Mouse (Mus musculus) ES-CJ7 (cell line): ENCODE results near the gene Fgfr4.
A peak's percentile ranks its signal among the peaks of the same experiment; 100 is the strongest.

Experiments used
- DNase-seq: peaks from one replicate; pipeline ENCODE4 v3.0.0; 2011; ENCODE audit warnings: low read depth, low spot score

Gene Fgfr4

DNA sequence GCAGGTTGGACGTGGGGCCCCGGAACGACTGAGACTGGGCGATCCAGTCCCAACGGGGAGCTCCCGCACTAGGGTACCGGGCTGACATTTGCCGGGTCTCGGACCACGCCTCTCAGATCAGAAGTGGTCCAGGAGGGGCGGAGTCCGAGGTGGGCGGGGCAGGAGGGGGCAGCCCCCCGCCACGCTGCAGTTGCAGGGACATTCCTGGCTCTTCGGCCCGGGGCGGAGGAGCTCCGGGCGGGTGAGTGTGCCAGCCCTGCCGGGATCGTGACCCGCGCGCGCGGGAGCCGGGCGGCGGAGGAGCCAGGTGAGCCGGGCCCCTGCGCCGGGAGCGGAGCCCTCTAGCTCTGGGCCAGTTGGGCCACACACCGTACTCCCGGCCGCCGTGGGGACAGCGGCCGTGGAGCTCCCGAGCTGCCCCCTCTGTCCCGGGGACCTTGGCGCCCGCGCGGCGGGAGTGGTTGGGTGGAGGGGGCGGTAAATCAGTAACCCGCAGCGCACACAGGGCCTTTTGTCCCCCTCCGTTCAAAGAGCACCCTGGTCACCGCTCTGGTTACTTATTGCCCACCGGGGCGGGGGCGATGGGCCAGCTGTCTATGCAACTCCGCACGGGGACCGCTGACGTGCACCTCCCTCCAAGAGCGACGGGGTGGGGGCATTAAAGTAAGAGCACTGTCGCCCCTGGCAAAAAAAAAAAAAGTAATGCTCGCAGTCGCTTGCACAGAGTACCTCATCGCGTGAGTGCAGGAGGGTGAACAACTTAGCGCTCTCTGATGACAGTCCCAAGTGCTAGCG lies at the start of gene Fgfr4:
Fgfr4 (plus strand) TSS at position 20 of the 795 bp plus-strand sequence.
- DNase-seq: peak; percentile 78

DNA sequence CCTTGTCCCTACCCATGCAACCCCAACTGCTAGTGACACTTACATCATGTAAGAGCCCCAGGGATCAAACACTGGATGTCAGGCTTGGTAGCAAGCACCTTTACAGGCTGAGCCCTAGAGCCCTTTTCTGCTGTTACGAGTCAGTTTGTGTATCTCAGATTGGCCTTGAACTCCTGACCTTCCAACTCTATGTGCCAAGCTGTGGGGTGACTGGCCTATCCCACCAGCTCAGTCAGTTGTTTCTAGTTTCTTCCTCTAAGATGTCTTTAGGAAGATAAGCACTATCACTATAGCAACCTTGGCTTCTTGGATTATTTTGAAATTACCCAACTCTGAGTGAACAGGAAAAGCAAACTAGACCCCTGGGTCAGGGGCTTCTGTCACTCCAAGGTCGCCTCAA lies 49.1 kb upstream of the Fgfr4 start:
- no peak for DNase-seq

DNA sequence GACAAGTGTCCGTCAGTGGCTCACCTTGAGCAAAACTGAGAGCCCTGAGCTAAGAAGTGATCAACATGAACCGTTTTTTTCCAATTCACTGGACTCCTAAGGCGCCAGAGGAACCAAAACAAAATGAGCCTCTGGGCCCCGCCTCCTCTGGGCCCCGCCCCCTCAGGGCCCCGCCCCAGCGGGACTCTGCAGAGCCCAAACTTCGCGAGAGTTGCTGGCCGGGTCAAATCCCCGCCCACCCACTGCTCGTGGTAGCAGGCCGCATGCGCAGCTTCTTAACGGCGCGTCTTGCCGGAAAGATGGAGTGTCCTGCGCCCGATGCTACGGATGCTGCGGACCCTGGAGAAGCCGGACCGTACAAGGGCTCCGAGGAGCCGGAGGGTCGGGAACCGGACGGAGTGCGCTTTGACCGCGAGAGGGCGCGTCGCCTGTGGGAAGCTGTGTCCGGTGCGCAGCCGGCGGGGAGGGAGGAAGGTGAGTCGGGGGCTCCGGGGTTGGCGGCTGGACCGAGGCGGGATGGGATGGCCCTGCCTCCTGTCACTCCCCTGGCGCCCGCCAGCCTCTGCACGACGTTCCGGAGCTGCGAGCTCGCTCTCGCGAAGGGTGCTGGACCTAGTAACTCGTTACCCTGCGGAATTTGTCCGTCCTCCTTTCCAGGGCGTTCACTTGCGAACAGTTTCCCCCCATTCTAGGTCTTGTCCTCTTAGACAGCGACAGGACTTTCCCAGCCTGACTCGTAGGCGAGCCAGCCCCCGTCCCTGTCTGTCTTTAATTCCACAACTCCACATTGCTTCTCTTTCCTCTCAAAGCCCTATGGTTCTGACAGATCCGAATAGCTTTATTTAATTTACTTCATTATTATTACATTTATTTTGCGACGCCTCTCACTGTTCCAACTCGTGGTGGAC lies 47.1 kb upstream of the Fgfr4 start, which contains the start of gene Zfp346:
Zfp346 (plus strand) TSS at position 267 of the 908 bp plus-strand sequence.
- DNase-seq: peak; percentile 96

DNA sequence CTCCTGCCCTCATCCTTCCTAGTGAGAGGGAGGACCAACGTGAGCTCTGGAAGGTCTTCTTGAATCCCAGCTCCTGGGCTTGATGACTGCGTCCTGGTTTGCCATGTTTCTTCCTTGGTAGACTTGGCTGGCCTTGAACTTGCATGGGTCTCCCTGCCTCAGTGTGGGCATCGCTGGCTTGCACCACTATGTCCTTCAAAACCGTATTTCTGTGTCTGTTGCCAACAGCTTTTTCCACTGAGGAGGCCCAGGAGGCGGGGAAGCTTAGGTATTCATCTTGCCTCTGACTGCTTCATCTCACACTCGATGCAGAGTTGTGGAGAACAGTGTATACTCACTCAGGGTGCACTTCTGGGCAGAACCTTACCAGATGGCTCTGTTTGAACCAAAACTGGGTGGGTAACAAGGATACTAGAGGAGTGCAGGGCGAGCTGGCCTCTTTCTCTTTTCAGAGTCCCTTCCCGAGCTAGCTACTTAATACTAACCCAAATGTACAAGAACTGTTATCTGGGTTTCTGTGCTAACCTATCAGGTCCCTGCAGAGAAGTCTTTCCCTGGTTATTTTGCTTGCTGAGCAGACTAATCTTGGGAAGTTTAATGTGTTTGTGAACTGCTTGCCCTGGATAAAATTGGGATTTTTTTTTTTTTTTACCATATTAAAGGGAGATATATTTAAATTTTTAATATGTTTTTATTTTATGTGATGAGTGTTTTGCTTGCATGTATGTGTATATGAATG lies 46.3 kb upstream of the Fgfr4 start:
- DNase-seq: no peak

DNA sequence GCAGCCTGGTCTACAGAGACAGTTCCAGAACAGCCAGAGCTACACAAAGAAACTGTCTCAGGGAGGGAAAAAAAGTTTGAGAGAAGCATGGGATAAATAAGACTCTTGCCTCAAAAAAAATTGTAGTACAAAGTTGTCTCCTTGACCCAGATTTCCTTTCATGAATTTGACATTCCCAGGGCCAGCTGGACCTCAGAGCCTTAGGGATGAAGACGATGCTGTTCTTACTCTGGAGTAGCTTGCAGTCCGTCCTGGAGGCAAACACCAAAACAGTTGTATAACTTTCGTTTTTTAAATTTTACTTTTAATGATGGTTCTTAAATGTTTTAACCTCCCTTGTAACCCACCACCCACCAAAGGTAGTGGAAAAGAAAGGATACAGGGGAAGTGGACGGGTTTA lies 45.3 kb upstream of the Fgfr4 start:
- DNase-seq: no peak

DNA sequence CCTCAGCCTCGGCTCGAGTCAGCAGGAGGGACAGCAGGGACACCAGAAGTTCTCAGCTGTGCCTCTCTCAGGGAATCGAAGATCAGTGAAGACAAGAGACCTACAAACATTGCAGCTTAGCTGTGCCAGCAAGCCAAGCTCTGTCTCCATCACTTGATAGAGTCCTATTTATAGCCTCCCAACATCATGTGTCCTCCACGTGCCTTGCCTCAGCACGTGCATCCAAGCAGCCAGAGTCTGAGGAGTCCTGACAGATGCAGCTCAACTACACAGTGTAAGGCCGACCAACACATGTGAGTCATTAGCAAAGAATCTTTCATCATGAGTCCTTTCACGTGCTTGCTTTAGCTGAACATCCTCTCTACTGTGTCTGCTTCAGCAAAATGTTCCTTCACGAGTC lies 44.7 kb upstream of the Fgfr4 start:
- DNase-seq: no peak

DNA sequence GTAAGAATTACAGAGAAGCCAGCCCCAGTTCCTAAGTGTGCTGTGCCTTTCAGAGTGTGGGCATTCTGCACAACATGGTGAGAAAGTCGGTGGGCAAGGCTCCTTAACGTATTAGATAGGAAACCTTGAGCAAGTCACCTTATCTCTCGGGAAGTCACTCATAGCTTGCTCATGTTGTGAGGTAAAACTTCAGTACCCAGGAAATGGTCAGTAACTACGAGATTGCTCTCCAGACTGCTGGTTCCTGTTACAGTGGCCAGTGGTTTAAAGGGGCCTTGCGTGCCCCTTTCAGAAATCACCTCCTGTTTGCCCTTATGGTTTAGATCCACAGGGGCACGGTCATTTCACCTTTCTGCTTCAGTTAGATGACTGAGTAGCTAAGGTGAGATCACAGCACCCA lies 38.1 kb upstream of the Fgfr4 start:
- DNase-seq: no peak

DNA sequence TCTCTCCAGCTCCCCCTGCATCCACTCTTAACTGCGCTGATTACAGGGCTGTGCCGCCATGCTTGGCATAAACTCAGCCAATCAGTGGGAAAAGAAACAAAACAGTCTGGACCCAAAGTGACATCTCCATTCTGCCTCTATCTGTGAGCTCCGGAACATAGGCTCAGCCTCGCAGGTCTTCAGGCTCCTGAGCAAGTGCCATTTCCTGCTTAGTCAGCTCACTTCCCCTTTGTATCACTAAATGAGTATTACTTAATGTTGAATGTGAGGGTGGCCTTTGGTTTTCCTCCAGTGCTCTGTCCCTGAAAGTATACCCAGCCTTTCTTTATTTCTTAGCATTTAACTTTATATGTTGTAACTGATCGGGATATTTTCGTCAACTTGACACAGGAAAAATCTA lies 27.5 kb upstream of the Fgfr4 start:
- DNase-seq: no peak

DNA sequence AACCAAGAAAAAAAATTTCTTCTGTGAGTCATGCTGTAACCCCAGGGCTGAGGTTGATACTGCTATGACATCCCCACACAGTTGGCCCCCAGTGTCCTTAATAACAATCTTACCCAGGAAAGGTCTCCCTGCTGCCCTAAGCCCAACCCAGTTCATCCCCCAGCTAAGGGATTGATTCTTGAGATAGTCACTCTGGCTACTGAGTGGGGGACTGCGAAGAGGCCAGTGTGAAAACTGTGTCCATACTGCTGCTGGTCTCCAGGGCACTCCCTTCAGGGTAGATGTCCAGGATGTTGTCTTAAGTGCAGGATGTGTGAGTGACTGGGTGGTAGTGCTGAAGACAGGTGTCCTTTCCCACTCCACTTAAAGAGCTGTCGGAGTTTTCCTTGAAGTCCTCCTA lies 19.0 kb upstream of the Fgfr4 start, which contains the start of gene Gm17617:
Gm17617 (minus strand) TSS at position 101 of the 400 bp plus-strand sequence.
- DNase-seq: no peak

DNA sequence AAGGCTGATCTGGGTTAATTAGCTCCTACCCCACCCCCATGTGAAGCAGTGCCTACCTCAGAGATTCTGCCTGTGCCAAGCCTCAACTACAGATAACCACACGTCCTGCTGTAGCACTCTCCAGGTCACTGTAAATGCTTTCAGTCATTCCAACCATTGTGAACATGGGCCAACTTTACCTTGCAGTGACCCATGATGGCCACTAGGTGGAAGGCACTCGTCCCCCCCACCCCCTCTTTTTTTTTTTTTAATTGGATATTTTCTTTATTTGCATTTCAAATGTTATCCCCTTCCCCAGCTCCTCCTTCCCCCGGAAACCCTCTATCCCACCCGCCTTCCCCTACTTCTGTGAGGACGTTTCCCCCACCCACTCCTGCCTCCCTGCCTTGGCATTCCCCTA lies 17.1 kb upstream of the Fgfr4 start:
- DNase-seq: peak; percentile 61

DNA sequence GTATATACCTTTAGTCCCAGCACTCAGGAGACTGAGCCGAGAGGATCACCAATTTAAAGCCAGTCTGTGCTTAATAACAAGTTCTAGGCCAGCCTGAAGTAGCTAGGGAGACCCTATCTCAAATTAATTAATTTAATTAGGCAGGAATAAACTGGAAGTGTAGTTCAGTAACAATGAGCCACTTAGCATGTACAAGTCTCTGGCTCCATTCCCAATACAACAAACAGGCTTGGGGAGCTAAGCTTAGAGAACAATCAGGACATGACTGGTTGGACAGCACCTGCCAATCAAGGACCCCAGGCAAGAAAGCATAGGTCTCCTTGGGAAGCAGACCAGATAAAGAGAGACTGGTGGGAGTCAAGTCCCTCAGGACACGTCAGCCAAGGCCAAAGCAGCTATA lies 12.2 kb upstream of the Fgfr4 start:
- DNase-seq: no peak

DNA sequence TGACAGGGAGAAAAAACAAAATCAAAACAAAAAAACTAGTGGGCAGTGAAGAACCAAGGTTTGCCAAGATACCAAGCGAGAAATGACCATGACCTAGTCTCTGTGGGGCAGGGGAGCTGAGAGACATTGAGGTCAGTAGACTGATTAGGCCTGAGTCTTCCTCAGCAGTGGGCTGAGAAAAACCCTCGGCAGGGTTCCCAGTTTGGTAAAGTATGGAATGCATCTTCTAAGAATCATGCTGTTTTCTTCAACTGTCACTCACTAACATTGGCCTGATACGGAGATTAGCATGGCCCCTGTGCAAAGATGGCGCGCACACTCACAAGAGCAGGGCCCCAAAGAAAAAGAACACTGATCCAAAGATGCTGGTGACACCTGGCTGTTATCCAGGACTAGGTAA lies 1.5 kb downstream of the Fgfr4 start:
- DNase-seq: no peak

DNA sequence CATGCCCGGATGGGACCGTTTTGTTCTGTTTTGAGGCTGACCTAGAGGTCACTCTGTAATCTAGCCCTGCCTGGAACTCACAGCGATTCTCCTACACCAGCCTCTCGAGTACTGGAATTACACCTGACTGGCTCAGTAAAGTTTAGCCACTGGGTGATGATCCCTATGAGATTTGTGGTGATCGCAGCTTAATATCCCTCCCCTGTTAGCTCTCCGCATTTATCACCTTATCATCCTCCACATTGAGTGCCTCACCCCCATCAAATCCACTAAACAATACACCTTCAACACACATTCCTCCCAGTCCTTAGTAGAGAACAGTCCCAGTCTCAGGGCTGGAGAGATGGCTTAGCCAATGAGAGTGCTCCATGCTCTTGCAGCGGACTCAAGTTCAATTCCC lies 9.9 kb downstream of the Fgfr4 start:
- no peak for DNase-seq

DNA sequence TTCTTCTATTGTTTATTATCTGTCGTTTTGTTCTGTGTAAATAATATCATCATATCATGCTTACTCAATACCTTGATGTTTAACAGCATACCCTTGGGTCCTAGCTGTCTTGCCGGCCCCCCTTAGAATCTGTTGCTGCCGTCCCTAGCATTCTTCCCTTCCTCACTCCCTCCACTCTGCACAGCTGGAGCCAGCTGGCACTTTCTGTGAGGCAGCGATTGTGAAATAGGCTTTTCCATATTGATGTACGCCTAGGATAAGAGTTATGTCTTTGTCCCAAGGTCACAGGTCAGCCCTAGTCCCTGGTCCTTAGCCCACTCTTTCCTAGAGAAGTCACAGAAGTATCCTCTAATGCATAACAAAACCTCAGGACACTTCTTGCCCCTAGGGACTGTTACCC lies 11.1 kb downstream of the Fgfr4 start:
- no peak for DNase-seq

DNA sequence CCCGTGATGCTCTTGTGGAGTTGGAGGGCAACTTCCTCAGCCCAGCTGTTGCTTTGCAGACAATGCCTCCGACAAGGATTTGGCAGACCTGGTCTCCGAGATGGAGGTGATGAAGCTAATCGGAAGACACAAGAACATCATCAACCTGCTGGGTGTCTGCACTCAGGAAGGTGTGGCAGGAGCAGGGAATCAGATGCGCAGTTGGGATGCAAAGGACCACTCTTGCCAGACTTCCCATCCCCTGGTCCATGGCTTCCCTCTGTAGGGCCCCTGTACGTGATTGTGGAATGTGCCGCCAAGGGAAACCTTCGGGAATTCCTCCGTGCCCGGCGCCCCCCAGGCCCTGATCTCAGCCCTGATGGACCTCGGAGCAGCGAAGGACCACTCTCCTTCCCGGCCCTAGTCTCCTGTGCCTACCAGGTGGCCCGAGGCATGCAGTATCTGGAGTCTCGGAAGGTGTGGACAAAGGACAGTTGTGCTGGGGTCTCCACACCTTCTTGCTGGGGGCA lies 13.4 kb downstream of the Fgfr4 start:
- DNase-seq: no peak

DNA sequence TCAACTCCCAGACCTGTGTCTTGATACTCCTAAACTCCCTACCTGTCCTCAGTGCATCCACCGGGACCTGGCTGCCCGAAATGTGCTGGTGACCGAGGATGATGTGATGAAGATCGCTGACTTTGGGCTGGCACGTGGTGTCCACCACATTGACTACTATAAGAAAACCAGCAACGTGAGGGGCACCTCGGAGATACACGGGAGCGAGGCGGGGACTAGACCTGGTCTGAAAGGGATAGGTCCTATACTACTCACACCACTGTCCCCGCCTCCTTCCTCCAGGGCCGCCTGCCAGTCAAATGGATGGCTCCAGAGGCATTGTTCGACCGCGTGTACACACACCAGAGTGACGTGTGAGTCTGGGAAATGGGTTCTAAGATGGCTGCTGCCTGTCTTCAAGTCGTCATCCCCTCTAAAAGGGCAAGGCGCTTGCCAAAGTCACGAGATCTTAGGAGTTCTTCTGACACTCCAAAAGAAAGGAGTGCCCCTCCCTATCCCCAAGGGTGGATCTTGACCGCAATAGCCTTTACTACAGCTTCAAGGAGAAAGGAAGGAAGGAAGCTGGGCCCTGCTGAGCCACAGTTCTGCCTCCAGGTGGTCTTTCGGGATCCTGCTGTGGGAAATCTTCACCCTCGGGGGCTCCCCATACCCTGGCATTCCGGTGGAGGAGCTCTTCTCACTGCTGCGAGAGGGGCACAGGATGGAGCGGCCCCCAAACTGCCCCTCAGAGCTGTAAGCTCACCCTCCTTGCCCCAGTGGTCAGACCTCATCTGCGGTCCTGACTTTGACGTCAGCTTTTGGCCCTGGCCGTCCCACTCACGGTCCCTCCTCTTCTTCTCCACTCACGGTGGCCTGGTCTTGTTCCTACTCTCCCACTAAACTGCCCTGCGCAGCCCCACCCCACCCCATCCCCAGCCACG lies 14.6 kb downstream of the Fgfr4 start:
- DNase-seq: peak; percentile 77

DNA sequence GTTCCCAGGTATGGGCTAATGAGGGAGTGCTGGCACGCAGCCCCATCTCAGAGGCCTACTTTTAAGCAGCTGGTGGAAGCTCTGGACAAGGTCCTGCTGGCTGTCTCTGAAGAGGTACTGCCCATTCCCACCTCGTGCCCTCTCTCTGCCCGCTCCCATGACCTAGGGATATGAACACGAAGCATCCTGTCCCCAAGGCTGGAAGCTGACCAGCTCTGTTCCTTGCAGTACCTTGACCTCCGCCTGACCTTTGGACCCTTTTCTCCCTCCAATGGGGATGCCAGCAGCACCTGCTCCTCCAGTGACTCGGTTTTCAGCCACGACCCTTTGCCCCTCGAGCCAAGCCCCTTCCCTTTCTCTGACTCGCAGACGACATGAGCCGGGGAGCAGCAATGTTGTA lies 15.4 kb downstream of the Fgfr4 start:
- DNase-seq: no peak

DNA sequence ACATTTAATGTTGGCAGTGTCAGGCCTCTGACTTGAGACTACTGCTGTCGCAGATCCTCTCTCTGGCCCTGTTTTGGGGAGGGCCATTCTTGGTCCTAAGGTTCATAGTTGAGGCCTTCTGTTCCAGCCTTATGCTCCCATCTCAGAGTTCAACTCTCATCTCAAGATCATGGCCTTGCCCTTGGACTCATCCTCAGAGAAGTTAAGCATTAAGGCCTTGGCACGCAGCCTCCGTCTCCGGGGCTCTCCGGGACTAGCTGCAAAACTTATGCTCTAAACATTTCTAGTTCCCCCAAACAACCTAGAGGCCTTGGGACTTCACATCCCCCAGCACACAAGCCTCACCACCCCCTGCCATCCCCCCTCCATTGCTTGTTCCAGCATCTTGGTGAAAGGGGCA lies 15.8 kb downstream of the Fgfr4 start:
- no peak for DNase-seq

DNA sequence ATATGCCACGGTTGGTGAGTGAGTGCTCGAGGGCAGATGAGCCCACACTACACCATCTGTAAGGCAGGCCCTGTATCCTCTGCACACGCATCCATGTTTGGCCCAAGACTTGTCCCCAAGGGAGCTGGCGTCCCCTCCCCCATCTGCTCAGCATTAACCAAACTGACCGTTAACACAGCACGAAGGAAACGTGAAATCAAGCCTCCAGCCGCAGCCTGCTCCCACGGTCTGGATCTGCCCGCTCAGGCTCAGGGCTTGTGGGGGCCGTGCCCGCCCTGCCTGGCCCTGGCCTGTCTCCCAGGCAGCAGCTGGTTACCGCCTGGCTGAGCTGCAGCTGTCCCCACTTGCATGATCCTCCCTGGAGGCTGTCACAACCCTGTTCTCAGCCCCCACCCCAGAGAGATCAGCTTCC lies 16.5 kb downstream of the Fgfr4 start:
- no peak for DNase-seq

DNA sequence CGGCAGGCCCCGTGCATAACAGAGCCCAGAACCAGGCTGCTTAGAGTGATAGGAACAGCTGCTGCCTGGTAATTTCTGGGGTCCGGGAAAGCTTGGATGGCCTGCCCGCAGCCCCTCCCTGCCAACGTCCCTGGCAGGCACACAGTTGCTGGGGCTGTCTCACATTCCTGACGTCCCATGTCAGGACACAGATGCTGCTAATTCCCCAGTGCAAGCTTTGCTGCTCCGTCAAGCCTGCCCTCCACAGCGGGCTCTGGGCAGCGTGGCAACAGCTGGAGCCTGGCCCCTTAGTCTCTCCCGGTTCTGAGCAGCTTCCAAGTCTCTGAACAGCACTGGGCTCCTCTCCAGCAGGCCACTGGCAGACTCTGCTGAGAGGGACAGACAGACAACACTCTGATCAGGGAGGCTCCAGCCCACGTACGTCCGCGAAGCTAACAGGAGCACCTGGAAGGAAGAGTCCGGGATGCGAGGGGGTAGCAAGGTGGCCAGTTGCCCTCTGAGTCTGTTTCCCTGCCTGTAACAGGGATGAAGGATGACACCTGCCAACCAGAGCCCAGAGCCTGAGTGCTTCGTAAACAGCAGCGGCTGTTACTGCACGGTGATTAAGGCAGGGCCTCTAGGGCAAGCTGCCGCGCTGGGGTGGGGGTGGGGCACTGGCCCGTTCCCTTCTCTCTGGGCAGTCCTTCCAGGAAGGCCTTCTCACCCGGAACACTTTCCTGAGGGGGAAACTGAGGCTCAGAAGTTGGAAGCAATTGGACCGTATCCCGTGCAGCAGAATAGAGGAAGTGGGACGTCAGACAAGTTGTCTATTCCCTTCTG lies 19.3 kb downstream of the Fgfr4 start:
- no peak for DNase-seq
